In the genomic region with DNA sequence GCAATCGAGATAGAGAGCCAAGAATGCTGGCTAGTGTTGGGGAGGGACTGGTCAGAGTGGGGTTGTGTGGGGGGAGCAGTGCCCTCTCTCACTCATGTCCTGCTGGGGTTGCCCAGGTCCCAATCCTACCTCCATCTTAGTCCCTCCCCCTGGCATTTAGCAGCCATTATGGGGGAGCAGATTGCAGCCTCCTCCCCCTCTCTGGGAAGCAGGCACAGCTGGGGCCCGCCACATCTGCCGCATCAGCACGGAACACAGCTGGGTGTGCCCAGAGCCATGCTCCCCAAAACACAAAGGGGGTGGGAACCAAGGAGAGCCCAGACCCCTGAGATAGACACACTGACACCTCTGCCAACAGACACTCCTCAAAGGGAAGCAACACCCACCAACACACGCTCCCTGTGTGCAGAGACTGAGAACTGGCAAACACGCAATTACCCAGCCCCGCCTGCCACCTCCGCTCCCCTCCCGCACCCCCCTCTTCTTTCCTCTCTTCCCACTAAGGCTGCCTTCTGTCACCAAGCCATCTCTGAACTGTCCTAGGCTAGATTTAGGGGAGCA, we compare ENCODE assay signal across 7 mouse cellular contexts. TPM values are rescaled to one million over a fixed set of nuclear protein-coding genes. Genes with fewer than 3 reads are reported as not detected.
DNase-seq lines count a peak whose midpoint lies in the region; ATAC-seq lines count a peak whose summit lies in the region.

No protein-coding gene starts in this region.

- peaks cover 49% of the 10 kb centered on the region for H3K27me3 ChIP-seq in lung, embryonic 16.5 days (ENCODE audit: control insufficient read depth, insufficient read depth, low read depth, low read length)
- H3K27me3 ChIP-seq in forebrain, embryonic 14.5 days (replicated peaks; ENCODE audit: control insufficient read depth, insufficient read depth, low read length) = peaks cover 23% of the 10 kb centered on the region
- peaks cover 66% of the 10 kb centered on the region for H3K27me3 ChIP-seq in limb, embryonic 15.5 days

- no peak overlapping the region for H3K27ac ChIP-seq in lung, embryonic 16.5 days (ENCODE audit: low read length)
- H3K27ac ChIP-seq in forebrain, embryonic 14.5 days (ENCODE audit: low read depth, low read length) = peak overlapping the region; percentile 49; the same call in 1 of the 2 replicates
- no peak overlapping the region for H3K27ac ChIP-seq in limb, embryonic 15.5 days

- H3K4me3 ChIP-seq in lung, embryonic 16.5 days (ENCODE audit: low read length) = no peak overlapping the region
- H3K4me3 ChIP-seq in forebrain, embryonic 14.5 days (ENCODE audit: low read depth, low read length) = no peak overlapping the region
- no peak overlapping the region for H3K4me3 ChIP-seq in limb, embryonic 15.5 days

- H3K4me1 ChIP-seq in lung, embryonic 16.5 days (replicated peaks; ENCODE audit: control insufficient read depth, insufficient read depth, low read length) = peaks cover 47% of the 10 kb centered on the region
- H3K4me1 ChIP-seq in forebrain, embryonic 14.5 days (ENCODE audit: control insufficient read depth, insufficient read depth, low read length) = peaks cover 65% of the 10 kb centered on the region
- H3K4me1 ChIP-seq in limb, embryonic 15.5 days = peaks cover 70% of the 10 kb centered on the region

- no peak overlapping the region for H3K9ac ChIP-seq in lung, embryonic 16.5 days (ENCODE audit: low read length)
- no peak overlapping the region for H3K9ac ChIP-seq in forebrain, embryonic 14.5 days (ENCODE audit: low read length)
- H3K9ac ChIP-seq in limb, embryonic 15.5 days = no peak overlapping the region

- peaks cover 2% of the 10 kb centered on the region for H3K36me3 ChIP-seq in lung, embryonic 16.5 days (ENCODE audit: control insufficient read depth, insufficient read depth, low read length)
- no peaks in the 10 kb centered on the region for H3K36me3 ChIP-seq in forebrain, embryonic 14.5 days (ENCODE audit: control insufficient read depth, insufficient read depth, low read length)
- H3K36me3 ChIP-seq in limb, embryonic 15.5 days = peaks cover 25% of the 10 kb centered on the region

- 12% methylated on average over 9 of the region's 9 CpGs for WGBS in lung, embryonic 16.5 days
- 14% methylated on average over 9 of the region's 9 CpGs for WGBS in forebrain, embryonic 14.5 days
- WGBS in limb, embryonic 15.5 days = 9% methylated on average over 7 of the region's 9 CpGs

- ATAC-seq in lung, embryonic 16.5 days (ENCODE audit: low read depth) = peak; percentile 24; the same call in 1 of the 2 replicates
- ATAC-seq in forebrain, embryonic 14.5 days = peak; percentile 9; the same call in 1 of the 2 replicates
- no peak for ATAC-seq in limb, embryonic 15.5 days (ENCODE audit: insufficient number of reproducible peaks, low FRiP score, low TSS enrichment, low read depth)

- DNase-seq in lung, postnatal 4 days = no peak
- peak; percentile 62 for DNase-seq in forebrain, embryonic 14.5 days (ENCODE audit: low spot score)
- DNase-seq in right cerebral cortex, postnatal 36 days (ENCODE audit: low spot score in 2 of 2) = peak; percentile 54 to 66
- DNase-seq in embryo, embryonic 10.5 days (ENCODE audit: low spot score) = no peak
- DNase-seq in yolk sac, embryonic 10.5 days (ENCODE audit: low spot score) = no peak

- peak overlapping the region; percentile 7; the same call in 1 of the 2 replicates for H3K4me2 ChIP-seq in lung, embryonic 16.5 days (ENCODE audit: low read depth, low read length)
- peak overlapping the region; percentile 28; the same call in 1 of the 2 replicates for H3K4me2 ChIP-seq in forebrain, embryonic 14.5 days (ENCODE audit: low read length)
- H3K4me2 ChIP-seq in limb, embryonic 15.5 days = 0 out of 2 replicates have a peak overlapping the region, but pooled peaks have one; percentile 5

- H3K9me3 ChIP-seq in lung, embryonic 16.5 days (ENCODE audit: control insufficient read depth, low read length) = no peaks in the 10 kb centered on the region
- no peaks in the 10 kb centered on the region for H3K9me3 ChIP-seq in forebrain, embryonic 14.5 days (replicated peaks; ENCODE audit: control insufficient read depth, low read length)
- H3K9me3 ChIP-seq in limb, embryonic 15.5 days = no peaks in the 10 kb centered on the region

RNA-seq across cellular contexts. Expression of gene Asic4, which starts 5.0 kb away (rescaled TPM):
- 0.05 and 0.11 TPM in 2 replicates for polyA plus RNA-seq in lung, embryonic 16.5 days (2015; fragmentation: Nextera tagmentation; extraction: Ambion mirVana)
- 0.76 and 0.84 TPM in 2 replicates for polyA plus RNA-seq in forebrain, embryonic 14.5 days (2014; fragmentation: Nextera tagmentation; extraction: Ambion mirVana)
- polyA plus RNA-seq in limb, embryonic 15.5 days (2015; fragmentation: Nextera tagmentation; extraction: Ambion mirVana) = 0.14 TPM in 2 replicates

RNA-seq across cellular contexts. Expression of gene Gmppa, which starts 9.5 kb away (rescaled TPM):
- 80.5 and 92.4 TPM in 2 replicates for polyA plus RNA-seq in lung, embryonic 16.5 days (2015; fragmentation: Nextera tagmentation; extraction: Ambion mirVana)
- polyA plus RNA-seq in forebrain, embryonic 14.5 days (2014; fragmentation: Nextera tagmentation; extraction: Ambion mirVana) = 72.4 and 76.0 TPM in 2 replicates
- polyA plus RNA-seq in limb, embryonic 15.5 days (2015; fragmentation: Nextera tagmentation; extraction: Ambion mirVana) = 94.6 and 97.0 TPM in 2 replicates

RNA-seq across cellular contexts. Expression of gene Chpf, which starts 33.9 kb away (rescaled TPM):
- 22.9 and 25.2 TPM in 2 replicates for polyA plus RNA-seq in lung, embryonic 16.5 days (2015; fragmentation: Nextera tagmentation; extraction: Ambion mirVana)
- 21.6 and 24.2 TPM in 2 replicates for polyA plus RNA-seq in forebrain, embryonic 14.5 days (2014; fragmentation: Nextera tagmentation; extraction: Ambion mirVana)
- 51.7 and 58.8 TPM in 2 replicates for polyA plus RNA-seq in limb, embryonic 15.5 days (2015; fragmentation: Nextera tagmentation; extraction: Ambion mirVana)

RNA-seq across cellular contexts. Expression of gene Tmem198, which starts 34.1 kb away (rescaled TPM):
- 0.65 and 1.3 TPM in 2 replicates for polyA plus RNA-seq in lung, embryonic 16.5 days (2015; fragmentation: Nextera tagmentation; extraction: Ambion mirVana)
- polyA plus RNA-seq in forebrain, embryonic 14.5 days (2014; fragmentation: Nextera tagmentation; extraction: Ambion mirVana) = 41.3 and 50.4 TPM in 2 replicates
- 0.74 and 0.79 TPM in 2 replicates for polyA plus RNA-seq in limb, embryonic 15.5 days (2015; fragmentation: Nextera tagmentation; extraction: Ambion mirVana)

Comparison
In these comparisons a context has a peak if more than half of its experiments do, and no peak if none do; other contexts are left out.
1. DNase-seq: peak in forebrain, embryonic 14.5 days (single experiment) and right cerebral cortex, postnatal 36 days (2 of 2); none in lung, postnatal 4 days (0 of 2), embryo, embryonic 10.5 days (single experiment) and yolk sac, embryonic 10.5 days (single experiment).
2. Peak in every context shown above with its lines, with median percentiles within 50 percentile points of each other: H3K4me2 ChIP-seq.